Mouse (Mus musculus): ENCODE results near the gene Nup93.
"Not testable (repeated sequence)": the region's sequence is repeated elsewhere in the genome, so short reads cannot be mapped to it uniquely, and the experiment has no call there.

The Nup93 gene

GRCm38 (mm10) chr8:94214252-94215173, at the start of gene Nup93:
Nup93 (plus strand) TSS chr8:94214564.
- DNase-seq, result peak; percentile 99

- not testable (repeated sequence) for DNase-seq
Observed at GRCm38 (mm10) chr8:94165772-94166171, 48.6 kb upstream of the Nup93 start.

GRCm38 (mm10) chr8:94167244-94167643, 47.1 kb upstream of the Nup93 start:
- peak; percentile 78 for DNase-seq

- DNase-seq, result no peak
Observed at GRCm38 (mm10) chr8:94169547-94169946, 44.8 kb upstream of the Nup93 start.

- no peak for DNase-seq
Observed at GRCm38 (mm10) chr8:94171321-94171755, 43.0 kb upstream of the Nup93 start.

GRCm38 (mm10) chr8:94172075-94172808, 42.1 kb upstream of the Nup93 start, which contains the start of gene Mt2:
Mt2 (plus strand) TSS chr8:94172664.
- DNase-seq, result peak; percentile 76

- DNase-seq, result no peak
Observed at GRCm38 (mm10) chr8:94172809-94173732, 41.3 kb upstream of the Nup93 start.

GRCm38 (mm10) chr8:94173848-94174403, 40.4 kb upstream of the Nup93 start:
- no peak for DNase-seq

GRCm38 (mm10) chr8:94174619-94175213, 39.6 kb upstream of the Nup93 start:
- no peak for DNase-seq

- no peak for DNase-seq
Observed at GRCm38 (mm10) chr8:94177716-94178390, 36.5 kb upstream of the Nup93 start.

- peak; percentile 92 for DNase-seq
Observed at GRCm38 (mm10) chr8:94178857-94179712, 35.3 kb upstream of the Nup93 start, which contains the start of gene Mt1. Mt1 (plus strand) TSS chr8:94179082.

- no peak for DNase-seq
Observed at GRCm38 (mm10) chr8:94179713-94180560, 34.4 kb upstream of the Nup93 start.

GRCm38 (mm10) chr8:94180561-94180908, 33.8 kb upstream of the Nup93 start:
- no peak for DNase-seq

- DNase-seq, result no peak
Observed at GRCm38 (mm10) chr8:94182055-94182929, 32.1 kb upstream of the Nup93 start.

GRCm38 (mm10) chr8:94183117-94183516, 31.2 kb upstream of the Nup93 start:
- DNase-seq, result peak; percentile 87

GRCm38 (mm10) chr8:94184357-94184843, 30.0 kb upstream of the Nup93 start:
- DNase-seq, result no peak

- DNase-seq, result no peak
Observed at GRCm38 (mm10) chr8:94185791-94186190, 28.6 kb upstream of the Nup93 start.

- peak; percentile 83 for DNase-seq
Observed at GRCm38 (mm10) chr8:94186542-94186941, 27.8 kb upstream of the Nup93 start.
